Mouse (Mus musculus) cerebellum, adult (tissue): ENCODE results near the gene Srgap3.

Source experiments
- ATAC-seq: cut with Nextera tagmentation; 2 replicates; pipeline ENCODE4 v1.9.2; 2017; ENCODE audit warnings: mild to moderate bottlenecking, moderate library complexity, mixed read lengths; ENCODE audit not compliant: insufficient number of reproducible peaks, low FRiP score, low TSS enrichment

Gene Srgap3

DNA sequence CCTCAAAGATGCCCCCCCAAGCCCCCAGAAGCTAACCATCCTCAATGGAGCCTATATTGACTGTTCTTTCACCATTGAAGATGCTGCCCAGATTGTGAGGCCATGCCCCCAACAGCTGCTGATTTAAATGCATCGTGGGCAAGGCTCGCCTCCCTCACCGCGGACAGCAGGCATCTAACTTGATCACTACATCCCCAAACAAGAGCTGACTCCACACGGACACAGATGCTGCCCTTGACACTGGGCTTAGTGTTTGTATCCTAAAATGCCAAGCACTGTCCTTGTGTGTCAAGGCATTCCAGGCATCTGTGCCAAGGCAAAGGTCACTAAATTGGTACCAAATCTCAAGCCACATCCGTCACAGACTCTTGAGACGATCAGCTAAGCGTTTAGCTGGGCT lies 29.3 kb downstream of the Srgap3 start:
- ATAC-seq = no peak

DNA sequence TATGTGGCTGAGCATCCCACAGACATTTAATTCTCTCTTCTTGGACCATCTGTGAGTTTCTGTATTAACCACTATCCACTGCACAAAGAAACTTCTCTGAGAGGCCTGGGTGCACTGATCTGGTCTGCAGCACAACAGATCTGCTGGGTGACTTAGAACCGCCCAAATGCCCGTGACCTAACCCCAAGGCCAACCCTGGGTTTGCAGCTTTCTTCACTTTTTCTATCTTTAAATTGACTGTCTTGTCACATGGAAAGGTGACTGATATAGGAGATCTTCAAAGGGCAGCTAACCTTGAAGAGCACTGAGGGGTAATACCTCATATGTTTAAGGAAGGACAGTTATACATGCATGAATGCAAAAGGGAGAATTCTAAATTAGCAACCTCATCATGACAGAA lies 30.8 kb downstream of the Srgap3 start:
- no peak for ATAC-seq

DNA sequence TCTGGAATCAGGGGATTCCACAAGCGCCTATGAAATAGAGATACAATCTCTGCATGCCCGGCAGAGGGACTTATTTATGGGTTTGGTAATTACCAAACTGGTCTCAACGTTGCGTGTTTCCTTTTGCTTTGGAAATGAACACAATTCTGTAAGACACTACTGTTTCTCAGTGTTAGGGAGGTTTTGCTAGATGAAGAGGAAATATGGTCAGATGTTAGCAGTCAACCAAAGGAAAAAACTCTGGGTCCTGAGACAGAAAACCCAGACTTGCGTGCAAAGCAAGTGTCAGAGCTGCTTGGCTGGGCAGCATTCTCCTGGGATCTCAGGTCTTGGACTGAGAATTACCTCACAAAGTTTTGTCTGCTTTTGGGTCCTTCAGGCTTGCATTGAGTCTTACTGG lies 34.5 kb downstream of the Srgap3 start:
- ATAC-seq = no peak

DNA sequence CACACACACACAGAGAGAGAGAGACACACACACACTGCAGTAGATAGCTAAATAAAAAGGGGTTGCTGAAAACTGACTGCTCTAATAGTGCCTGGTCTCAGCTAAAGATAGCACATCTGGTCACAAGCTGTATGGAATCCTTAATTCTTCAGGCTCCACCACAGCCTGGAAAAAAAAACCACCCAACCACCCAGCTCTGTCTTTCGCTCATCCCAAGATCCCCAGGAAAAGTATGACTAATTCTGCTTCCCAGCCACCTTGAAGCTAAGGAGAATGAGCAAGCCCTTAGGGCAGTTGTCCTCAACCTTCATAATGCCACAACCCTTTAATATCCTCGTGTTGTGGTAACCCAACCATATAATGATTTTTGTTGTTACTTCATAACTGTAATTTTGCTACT lies 37.4 kb downstream of the Srgap3 start:
- no peak for ATAC-seq

DNA sequence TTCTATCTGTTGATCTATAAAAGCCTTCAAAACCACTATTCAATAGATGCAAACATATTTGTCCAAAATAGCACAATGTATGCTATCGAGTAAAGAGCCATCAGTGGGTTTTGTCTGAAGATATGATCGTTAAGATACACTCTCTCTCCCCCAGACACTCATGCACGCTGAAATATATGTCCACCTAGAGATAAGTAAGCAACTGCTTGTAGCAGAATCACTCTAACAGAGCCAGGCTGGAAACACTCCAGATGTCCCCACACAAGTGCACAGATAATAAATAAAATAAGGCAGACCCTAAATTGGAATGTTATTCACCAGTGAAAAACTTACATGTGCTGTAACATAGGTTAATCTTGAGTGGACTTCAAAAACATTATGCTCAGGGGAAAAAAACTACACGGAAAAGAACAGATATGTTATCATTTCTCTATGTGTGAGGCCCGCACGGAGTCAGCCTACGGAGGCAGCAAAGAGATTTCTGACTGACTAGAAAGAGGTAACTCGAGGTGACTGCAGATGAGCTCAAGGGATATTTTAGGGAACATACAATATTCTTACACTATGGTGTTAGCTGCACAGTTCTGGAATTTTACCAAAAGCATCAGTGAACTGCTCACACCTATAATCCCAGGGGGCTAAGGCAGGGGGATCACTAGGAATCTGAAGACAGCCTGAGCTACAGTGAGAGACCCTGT lies 39.0 kb downstream of the Srgap3 start:
- no peak for ATAC-seq

DNA sequence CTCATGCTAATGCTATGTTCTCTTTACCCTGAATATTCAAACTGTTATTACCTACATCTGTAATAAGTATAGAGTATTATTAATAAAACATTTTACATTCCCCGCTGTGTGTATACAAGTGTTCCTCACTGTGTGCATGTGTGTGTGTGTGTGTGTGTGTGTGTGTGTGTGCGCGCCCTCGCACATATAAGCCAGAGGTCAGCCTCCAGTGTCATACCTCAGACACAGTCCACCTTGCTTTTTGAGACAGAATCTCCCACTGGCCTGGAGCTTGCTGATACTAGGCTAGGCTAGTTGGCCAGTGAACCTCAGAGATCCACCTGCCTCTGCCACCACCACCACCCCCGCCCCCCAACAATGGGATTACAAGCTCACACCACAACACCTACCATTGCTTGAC lies 43.3 kb downstream of the Srgap3 start:
- no peak for ATAC-seq

- no peak for ATAC-seq
Observed at GRCm38 (mm10) chr6:112903226-112903625, 43.8 kb downstream of the Srgap3 start.

GRCm38 (mm10) chr6:112902791-112903190 lies 44.3 kb downstream of the Srgap3 start:
- ATAC-seq = no peak

DNA sequence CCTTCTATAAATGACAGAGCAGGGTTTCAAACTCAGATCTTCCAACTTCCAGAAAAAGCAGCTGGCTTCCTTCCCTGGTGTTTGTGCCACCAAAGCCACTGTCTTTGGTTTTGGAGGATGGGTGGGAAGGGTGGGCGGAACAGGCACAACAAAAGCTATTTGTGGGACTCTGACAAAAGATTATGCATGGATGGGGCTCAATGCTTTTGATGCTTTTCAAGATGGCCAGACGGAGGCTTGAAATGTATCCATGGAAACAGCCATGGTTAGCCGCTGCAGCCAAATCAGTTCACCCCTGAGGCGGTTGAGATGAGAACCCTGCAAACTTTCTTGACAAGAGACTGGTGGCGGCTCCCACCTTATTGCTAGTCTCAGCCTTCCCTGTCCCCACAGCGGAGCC lies 46.8 kb downstream of the Srgap3 start:
- no peak for ATAC-seq

DNA sequence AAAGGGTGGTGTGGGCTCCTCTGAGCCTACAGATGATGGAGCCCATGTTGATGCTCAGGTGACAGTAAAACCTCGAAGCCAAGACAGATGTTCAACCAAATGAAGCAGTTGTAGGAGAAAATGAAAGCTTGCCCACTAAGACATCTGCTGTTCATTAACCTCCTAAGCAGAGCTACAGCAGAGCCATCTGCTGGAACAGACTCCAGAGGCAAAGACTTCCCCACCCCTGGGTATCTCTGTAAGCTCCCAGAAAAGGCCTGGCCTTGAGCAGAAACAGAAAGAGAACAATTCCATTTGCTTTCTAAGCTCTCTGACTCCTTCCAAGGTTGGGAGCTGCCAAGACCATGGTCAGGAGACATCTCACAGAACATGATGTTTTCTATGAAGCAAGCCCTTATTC lies 47.4 kb downstream of the Srgap3 start:
- no peak for ATAC-seq

- ATAC-seq = no peak
Observed at GRCm38 (mm10) chr6:112899276-112899675, 47.8 kb downstream of the Srgap3 start.

DNA sequence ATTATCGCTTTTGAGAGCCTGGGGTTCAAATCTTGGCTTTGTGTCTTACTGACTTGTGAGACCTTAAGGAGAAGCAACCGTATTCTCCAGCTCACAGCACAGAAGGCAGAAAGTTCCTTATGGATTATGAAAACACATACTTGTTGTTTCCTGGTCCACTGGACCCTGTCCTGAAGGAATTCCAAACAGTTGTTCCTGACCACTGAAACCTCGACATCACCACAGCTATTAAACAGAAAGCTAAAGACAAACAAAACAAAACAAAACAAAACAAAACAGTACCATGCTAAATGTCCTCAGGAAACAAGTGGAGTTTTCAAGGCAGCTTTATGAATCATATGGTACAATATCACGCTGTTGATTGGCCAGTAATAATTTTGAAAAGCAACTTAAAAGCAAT lies 48.6 kb downstream of the Srgap3 start:
- ATAC-seq = no peak

DNA sequence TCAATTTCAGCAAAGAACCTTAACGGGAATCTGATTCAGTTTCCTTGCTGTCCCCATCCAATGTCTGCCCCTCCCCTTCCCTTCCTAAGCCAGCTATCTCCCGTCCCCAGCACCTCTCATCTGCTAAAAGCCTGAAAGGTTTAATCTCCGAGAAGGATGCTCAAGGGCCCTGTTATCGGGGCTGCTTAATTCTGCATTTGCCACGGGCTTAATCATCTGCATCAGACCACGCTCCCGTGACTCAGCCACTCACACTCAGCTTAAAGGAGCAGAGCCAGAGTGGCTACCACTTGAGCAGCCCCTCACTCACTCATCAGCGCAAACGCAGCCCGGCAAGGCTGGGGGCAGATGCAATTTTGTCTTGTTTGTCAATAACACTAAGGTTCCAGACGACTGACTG lies 50.7 kb downstream of the Srgap3 start:
- no peak for ATAC-seq

DNA sequence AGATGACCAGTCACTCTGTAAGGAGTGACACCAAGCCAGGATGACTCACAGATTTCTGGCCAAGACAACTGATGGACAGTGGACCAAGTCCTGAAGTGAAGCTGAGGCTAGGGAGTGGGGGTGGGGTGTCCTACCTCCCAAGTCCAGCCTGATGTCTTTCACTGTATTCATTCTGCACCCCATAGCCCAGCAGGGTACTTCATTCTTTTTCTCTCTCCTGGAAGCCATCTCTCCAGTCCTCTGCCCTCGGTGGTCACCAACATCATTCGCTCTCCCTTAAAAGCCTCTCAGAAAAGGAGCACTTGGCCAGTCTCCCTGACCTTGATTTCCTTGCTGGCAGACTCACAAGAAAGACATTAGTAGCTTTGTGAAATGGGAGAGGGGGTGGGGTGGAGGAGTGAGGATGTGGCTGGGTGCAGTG lies 56.7 kb downstream of the Srgap3 start:
- no peak; the same call in 1 of the 2 replicates for ATAC-seq

DNA sequence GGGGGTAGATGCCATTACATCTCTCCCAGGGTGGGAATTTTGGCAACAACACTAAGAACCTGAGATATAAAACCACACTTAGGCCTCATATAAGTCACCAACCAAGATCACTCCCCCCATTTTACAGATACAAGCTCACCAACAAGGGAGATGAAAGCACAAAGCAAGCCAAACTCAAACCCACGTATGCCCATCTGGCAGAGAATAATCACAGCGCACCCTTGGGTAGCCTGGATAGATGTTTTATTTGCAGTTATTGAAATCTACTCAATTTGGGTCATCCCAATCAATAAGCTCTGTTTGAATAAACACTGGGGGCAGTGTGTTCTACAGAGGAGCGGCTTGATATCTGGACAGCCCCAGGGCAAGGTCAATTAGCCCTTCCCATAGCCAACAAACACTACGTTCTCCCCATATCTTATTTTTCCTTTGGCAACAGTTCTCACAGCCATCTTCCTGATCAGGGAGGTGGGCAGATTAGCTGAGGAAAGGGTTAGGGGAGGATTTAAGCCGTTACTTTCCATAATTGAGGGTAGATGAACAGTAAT lies 63.4 kb downstream of the Srgap3 start:
- ATAC-seq = no peak

DNA sequence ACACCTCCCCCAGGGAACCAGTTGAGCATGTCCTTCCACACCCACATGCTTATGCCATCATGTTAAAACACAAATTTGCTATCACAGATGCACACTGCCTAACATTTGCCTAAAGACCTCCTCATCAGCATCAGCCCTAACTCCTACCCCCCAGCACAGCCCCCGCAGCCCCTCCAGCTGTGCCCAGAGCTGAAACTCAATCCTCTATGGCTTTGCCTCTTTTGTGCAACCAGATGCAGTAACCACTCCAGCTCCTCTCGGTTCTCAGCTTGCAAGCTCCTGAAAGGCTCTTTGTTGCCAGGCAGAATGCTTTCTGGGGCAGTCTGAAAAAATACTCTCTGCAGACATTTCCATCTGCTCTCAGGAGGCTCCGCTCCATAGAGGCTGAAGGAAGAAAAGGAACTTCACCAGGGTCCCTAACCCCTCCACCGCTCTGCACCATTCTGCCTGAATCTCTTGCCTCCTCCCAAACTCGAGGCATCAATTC lies 67.0 kb downstream of the Srgap3 start:
- peak; percentile 16; the same call in 1 of the 2 replicates for ATAC-seq

DNA sequence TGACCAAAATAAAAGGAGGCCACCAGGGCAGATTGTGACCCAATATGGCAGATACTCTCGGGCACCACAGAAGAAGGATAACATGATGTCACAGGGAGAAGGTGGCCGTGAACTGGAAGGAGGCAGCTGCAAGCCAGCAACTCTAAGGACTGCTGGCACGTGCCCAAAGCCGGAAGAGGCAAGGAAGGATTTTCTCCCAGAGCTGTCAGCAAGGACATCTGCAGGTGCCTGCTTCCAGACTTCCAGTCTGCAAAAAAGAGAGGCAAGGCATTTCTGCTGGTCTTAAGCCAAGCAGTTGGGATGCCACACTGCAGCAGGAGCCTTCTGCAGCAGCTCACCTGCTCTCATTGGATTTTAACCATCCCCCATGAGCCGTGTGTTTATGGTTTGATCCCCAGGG lies 67.9 kb downstream of the Srgap3 start:
- no peak for ATAC-seq

GRCm38 (mm10) chr6:112873089-112873835 lies 73.8 kb downstream of the Srgap3 start:
- peak; percentile 73 for ATAC-seq

DNA sequence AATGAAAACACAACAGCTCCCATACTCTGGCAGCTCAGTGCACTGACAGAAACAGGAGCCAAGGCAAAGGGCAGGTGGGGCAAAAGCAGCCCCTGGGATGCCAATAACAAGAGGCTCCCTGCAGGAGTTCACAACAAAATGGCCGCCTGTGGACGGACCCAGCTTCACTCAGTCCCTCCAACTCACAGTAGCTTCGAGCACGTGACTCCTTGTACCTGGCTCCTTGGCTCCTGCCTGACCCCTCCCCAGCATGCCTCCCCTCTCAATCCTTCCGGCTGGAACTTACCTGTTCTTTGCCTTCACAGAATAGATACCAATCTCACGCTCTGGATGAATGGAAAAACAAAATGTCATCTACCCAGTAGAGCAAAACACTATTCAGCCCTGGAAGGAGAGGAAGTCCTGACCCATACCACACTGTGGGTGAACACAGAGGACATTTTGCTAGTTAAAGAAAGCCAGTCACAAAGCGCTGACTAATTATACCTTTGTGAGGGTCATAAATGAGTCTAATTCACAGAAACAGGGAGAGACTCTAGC lies 75.8 kb downstream of the Srgap3 start:
- no peak for ATAC-seq

DNA sequence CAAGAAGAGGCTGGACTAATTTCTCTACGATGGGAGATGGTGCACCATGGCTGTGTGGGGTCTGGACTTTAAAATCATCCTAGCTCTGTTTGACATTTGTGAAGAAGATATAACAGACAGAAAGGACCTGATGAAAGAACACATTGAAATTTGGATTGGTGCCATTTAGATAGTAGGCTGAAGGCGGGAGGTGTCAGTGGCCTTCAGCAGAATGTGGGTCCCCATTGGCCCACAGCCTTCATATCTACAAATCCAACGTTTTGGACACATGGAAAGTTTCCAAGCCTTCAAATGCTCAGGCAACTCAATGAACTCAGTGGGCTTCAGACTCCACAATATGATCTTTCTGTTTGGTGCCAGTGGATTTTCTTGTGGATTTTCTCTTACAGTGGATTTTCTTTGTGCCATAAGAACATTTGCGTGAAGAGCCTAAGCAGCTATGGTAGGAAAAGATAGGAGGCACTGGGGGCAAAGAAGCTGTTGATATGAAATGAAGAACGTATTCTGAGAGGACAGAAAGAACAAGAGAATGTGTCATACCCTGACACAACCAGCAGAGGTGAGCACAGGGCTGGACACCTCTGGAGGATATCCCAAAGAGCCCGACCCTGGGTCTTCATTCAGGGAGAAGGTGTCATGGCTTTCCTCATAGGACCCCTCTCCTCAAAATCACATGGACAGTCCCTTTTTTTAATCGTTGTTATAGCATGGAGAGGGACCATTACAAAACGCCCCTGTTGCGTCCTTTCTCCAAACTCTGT lies 78.7 kb downstream of the Srgap3 start:
- ATAC-seq = no peak

DNA sequence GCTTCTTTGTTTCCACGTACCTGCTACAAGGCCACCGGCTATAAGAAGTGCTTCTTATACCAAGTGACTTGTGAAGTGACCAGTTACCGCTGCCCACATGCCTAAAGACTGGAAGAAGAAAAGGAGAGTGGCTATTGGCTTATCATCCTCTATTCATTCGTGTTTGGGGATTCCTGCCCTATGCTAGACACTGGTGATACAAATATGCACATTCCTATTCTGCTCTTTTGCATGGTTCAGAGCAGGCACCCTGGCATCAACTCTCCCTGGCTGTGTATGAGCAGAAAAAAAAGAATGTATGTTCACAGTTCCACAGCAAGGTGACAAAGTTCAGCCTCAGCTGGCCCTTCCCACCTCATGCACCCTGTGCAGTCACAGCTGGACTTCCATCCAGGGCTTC lies 81.0 kb downstream of the Srgap3 start:
- ATAC-seq = no peak
